Mouse (Mus musculus) E14TG2a.4 (cell line): ENCODE data around the gene Defb29.

Experiments used
- H3K27me3 ChIP-seq: 2 replicates; pipeline ENCODE4 v1.6.1; 2014; ENCODE audit warnings: low read length, control low read depth; ENCODE audit not compliant: insufficient read depth
- H3K36me3 ChIP-seq: 2 replicates; pipeline ENCODE4 v1.6.1; 2014; ENCODE audit warnings: low read length, control low read depth; ENCODE audit not compliant: insufficient read depth
- H3K4me1 ChIP-seq: replicated peaks from 2 replicates; pipeline ENCODE4 v1.6.1; 2014; ENCODE audit warnings: low read depth, low read length, control low read depth
- H3K4me3 ChIP-seq: replicated peaks from 2 replicates; pipeline ENCODE4 v1.5.1; 2014; ENCODE audit warnings: mild to moderate bottlenecking, low read length
- H3K9me3 ChIP-seq: 2 replicates; pipeline ENCODE4 v1.6.1; 2014; ENCODE audit warnings: low read length, control low read depth
- CTCF ChIP-seq: conservative IDR thresholded peaks from 2 replicates; pipeline ENCODE4 v1.5.1; 2014; ENCODE audit warnings: low read length
- NANOG ChIP-seq: IDR thresholded peaks from 2 replicates; pipeline ENCODE4 v1.6.1; 2014; ENCODE audit warnings: borderline replicate concordance, low read length, mixed read lengths
- POU5F1 ChIP-seq: IDR thresholded peaks from 2 replicates; pipeline ENCODE4 v1.6.1; 2014; ENCODE audit warnings: low read length, borderline replicate concordance

The Defb29 gene

GRCm38 (mm10) chr2:152539944-152540710, at the start of gene Defb29:
Gene Defb29, minus strand, starts transcription at chr2:152540098.
- TF ChIP-seq NANOG (no peak), POU5F1 (no peak), CTCF (peak; percentile 84)
- Histone ChIP-seq H3K36me3 (no peaks in the 10 kb centered on the region), H3K27me3 (no peaks in the 10 kb centered on the region), H3K4me1 (peaks cover 18% of the 10 kb centered on the region), H3K4me3 (no peak within 1 kb of the TSS), H3K9me3 (peaks cover 4% of the 10 kb centered on the region)

- Histone ChIP-seq H3K4me1 (no peaks in the 10 kb centered on the region), H3K36me3 (no peaks in the 10 kb centered on the region), H3K4me3 (no peak overlapping the region), H3K27me3 (no peaks in the 10 kb centered on the region), H3K9me3 (no peaks in the 10 kb centered on the region)
- TF ChIP-seq NANOG (no peak), CTCF (no peak), POU5F1 (no peak)
These were observed 49.1 kb upstream of the Defb29 start for GRCm38 (mm10) chr2:152589021-152589420.

GRCm38 (mm10) chr2:152588450-152588849, 48.6 kb upstream of the Defb29 start:
- H3K36me3 ChIP-seq: no peaks in the 10 kb centered on the region
- H3K9me3 ChIP-seq: no peaks in the 10 kb centered on the region
- H3K27me3 ChIP-seq: no peaks in the 10 kb centered on the region
- TF ChIP-seq CTCF: no peak
- H3K4me1 ChIP-seq: no peaks in the 10 kb centered on the region
- H3K4me3 ChIP-seq: no peak overlapping the region

GRCm38 (mm10) chr2:152586926-152587560, 47.1 kb upstream of the Defb29 start:
- Histone ChIP-seq H3K9me3 (no peaks in the 10 kb centered on the region), H3K4me3 (no peak overlapping the region), H3K4me1 (no peaks in the 10 kb centered on the region), H3K27me3 (no peaks in the 10 kb centered on the region), H3K36me3 (no peaks in the 10 kb centered on the region)
- TF ChIP-seq CTCF (peak; percentile 49), POU5F1 (no peak)

- no peak for TF ChIP-seq CTCF
- no peak for TF ChIP-seq NANOG
- TF ChIP-seq POU5F1: no peak
- Histone ChIP-seq H3K4me3 (no peak overlapping the region), H3K27me3 (peaks cover 7% of the 10 kb centered on the region), H3K36me3 (no peaks in the 10 kb centered on the region), H3K9me3 (no peaks in the 10 kb centered on the region), H3K4me1 (no peaks in the 10 kb centered on the region)
These were observed 40.7 kb upstream of the Defb29 start for GRCm38 (mm10) chr2:152580612-152581011.

- Histone ChIP-seq H3K36me3 (no peaks in the 10 kb centered on the region), H3K9me3 (no peaks in the 10 kb centered on the region), H3K4me3 (no peak within 1 kb of the TSS), H3K27me3 (peaks cover 7% of the 10 kb centered on the region), H3K4me1 (no peaks in the 10 kb centered on the region)
- no peak for TF ChIP-seq CTCF
- TF ChIP-seq POU5F1: no peak
- TF ChIP-seq NANOG: no peak
These were observed 40.2 kb upstream of the Defb29 start, which contains the start of gene Defb19 for GRCm38 (mm10) chr2:152580107-152580506. Gene Defb19, minus strand, starts transcription at chr2:152580312.

- TF ChIP-seq CTCF (no peak), NANOG (no peak), POU5F1 (no peak)
- H3K4me1 ChIP-seq: no peaks in the 10 kb centered on the region
- peaks cover 5% of the 10 kb centered on the region; the same call in 1 of the 2 replicates for H3K27me3 ChIP-seq
- H3K36me3 ChIP-seq: no peaks in the 10 kb centered on the region
- peaks cover 4% of the 10 kb centered on the region; the same call in 1 of the 2 replicates for H3K9me3 ChIP-seq
- H3K4me3 ChIP-seq: no peak overlapping the region
These were observed 33.6 kb upstream of the Defb29 start for GRCm38 (mm10) chr2:152573484-152573883.

GRCm38 (mm10) chr2:152572114-152572794, 32.4 kb upstream of the Defb29 start, which contains the start of gene Defb21:
Gene Defb21, plus strand, starts transcription at chr2:152572744.
- no peaks in the 10 kb centered on the region for H3K4me1 ChIP-seq
- peaks cover 5% of the 10 kb centered on the region; the same call in 1 of the 2 replicates for H3K9me3 ChIP-seq
- H3K4me3 ChIP-seq: no peak within 1 kb of the TSS
- TF ChIP-seq POU5F1 (no peak), NANOG (no peak), CTCF (peak; percentile 81)
- no peaks in the 10 kb centered on the region for H3K36me3 ChIP-seq
- peaks cover 5% of the 10 kb centered on the region; the same call in 1 of the 2 replicates for H3K27me3 ChIP-seq
